In the genomic region with DNA sequence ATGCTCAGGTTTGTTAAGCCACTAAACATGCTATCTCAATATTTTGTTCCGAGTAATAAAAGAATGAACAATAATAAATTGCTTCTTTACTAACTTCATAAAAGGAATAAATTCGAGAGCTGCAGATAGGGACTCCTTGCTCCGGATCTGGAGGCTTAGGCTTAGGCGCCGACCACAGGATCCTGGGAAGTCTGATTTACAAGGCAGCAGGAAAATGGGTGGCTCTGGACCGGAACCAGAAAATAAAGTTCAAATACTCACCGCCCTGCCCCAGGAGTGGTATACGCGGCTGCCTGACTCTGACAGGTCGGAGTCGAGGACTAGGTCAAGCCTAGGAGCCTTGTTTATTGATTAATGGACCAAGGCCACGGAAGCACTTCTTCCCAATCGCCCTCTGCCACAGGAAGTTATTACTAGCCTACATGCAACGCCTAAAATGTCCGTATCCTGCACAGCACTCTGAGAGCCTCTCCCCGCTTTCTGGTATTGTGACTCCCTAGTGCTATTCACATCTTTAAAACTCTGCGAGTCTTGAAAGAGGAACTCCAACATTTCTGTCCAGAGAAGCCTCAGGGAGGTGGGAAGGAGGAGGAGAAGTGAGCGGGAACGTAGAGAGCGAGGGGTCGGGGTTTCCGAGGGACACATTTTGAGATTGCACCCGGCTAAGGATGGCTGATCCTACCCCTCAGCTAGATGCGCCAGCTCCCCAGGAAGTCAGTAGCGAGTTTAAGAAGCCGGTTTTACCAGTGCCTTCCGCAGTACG, we compare ENCODE assay signal across 8 mouse cellular contexts. TPM values are rescaled to one million over a fixed set of nuclear protein-coding genes. Genes with fewer than 3 reads are reported as not detected.
DNase-seq lines count a peak whose midpoint lies in the region; ATAC-seq lines count a peak whose summit lies in the region.

A gene (plus strand): TSS at position 642 of the 763 bp plus-strand sequence.

- DNase-seq in c-Kit-negative CD71-positive TER-119-positive erythroid progenitor cells, embryonic 14.5 days (ENCODE audit: low read depth, low spot score) = peak; percentile 80
- peak; percentile 68 for DNase-seq in fibroblast of lung, adult 2 months (ENCODE audit: low read depth)
- peak; percentile 82 for DNase-seq in kidney, postnatal 14 days
- peak; percentile 65 for DNase-seq in liver, embryonic 13.5 days
- peak; percentile 83 for DNase-seq in neural tube, embryonic 10.5 days (ENCODE audit: extremely low spot score, low spot score)

- no peaks in the 10 kb centered on the region for H3K27me3 ChIP-seq in heart, embryonic 14.5 days (ENCODE audit: control insufficient read depth, insufficient read depth, low read length)
- H3K27me3 ChIP-seq in liver, embryonic 13.5 days = no peaks in the 10 kb centered on the region
- no peaks in the 10 kb centered on the region for H3K27me3 ChIP-seq in stomach, embryonic 16.5 days (ENCODE audit: control insufficient read depth, insufficient read depth, low read length)

- H3K4me3 ChIP-seq in heart, embryonic 14.5 days (ENCODE audit: control insufficient read depth in 1 of 2, insufficient read depth in 1 of 2, low read depth in 1 of 2, low read length in 2 of 2) = peak within 1 kb of the TSS; percentile 78 to 89
- H3K4me3 ChIP-seq in liver, embryonic 13.5 days (replicated peaks) = peak within 1 kb of the TSS; percentile 94
- peak within 1 kb of the TSS; percentile 95 for H3K4me3 ChIP-seq in stomach, embryonic 16.5 days (replicated peaks; ENCODE audit: low read length)

- H3K9ac ChIP-seq in heart, embryonic 14.5 days (ENCODE audit: low read length) = peak within 1 kb of the TSS; percentile 80
- H3K9ac ChIP-seq in liver, embryonic 13.5 days = peak within 1 kb of the TSS; percentile 92
- H3K9ac ChIP-seq in stomach, embryonic 16.5 days (ENCODE audit: low read length) = peak within 1 kb of the TSS; percentile 93

- peak within 1 kb of the TSS; percentile 89 for H3K4me2 ChIP-seq in heart, embryonic 14.5 days (ENCODE audit: low read length)
- peak within 1 kb of the TSS; percentile 94 for H3K4me2 ChIP-seq in liver, embryonic 13.5 days
- H3K4me2 ChIP-seq in stomach, embryonic 16.5 days (ENCODE audit: low read depth, low read length) = peak within 1 kb of the TSS; percentile 88

- peak; percentile 81 for ATAC-seq in CD4-positive, CD25-positive, alpha-beta regulatory T cell, adult 4 months
- 0 out of 2 replicates have a peak, but pooled peaks have one; percentile 54 for ATAC-seq in heart, embryonic 14.5 days (ENCODE audit: insufficient number of reproducible peaks, insufficient read depth, low FRiP score, low read depth)
- ATAC-seq in liver, embryonic 13.5 days (ENCODE audit: low read depth) = peak; percentile 85
- peak; percentile 82; the same call in 1 of the 2 replicates for ATAC-seq in stomach, embryonic 16.5 days (ENCODE audit: insufficient read depth, low FRiP score)

- H3K9me3 ChIP-seq in heart, embryonic 14.5 days (ENCODE audit: control insufficient read depth, low read length) = no peaks in the 10 kb centered on the region
- no peaks in the 10 kb centered on the region for H3K9me3 ChIP-seq in liver, embryonic 13.5 days (replicated peaks)
- no peaks in the 10 kb centered on the region for H3K9me3 ChIP-seq in stomach, embryonic 16.5 days (replicated peaks; ENCODE audit: control insufficient read depth, low read length)

- peak within 1 kb of the TSS; percentile 63 to 76 for H3K27ac ChIP-seq in heart, embryonic 14.5 days (replicated peaks in 1 of 2; ENCODE audit: control insufficient read depth in 1 of 2, insufficient read depth in 1 of 2, low read depth in 2 of 2, low read length in 2 of 2)
- peak within 1 kb of the TSS; percentile 77 for H3K27ac ChIP-seq in liver, embryonic 13.5 days
- H3K27ac ChIP-seq in stomach, embryonic 16.5 days (ENCODE audit: low read length) = peak within 1 kb of the TSS; percentile 90; the same call in 1 of the 2 replicates

- H3K4me1 ChIP-seq in heart, embryonic 14.5 days (ENCODE audit: control insufficient read depth in 2 of 2, insufficient read depth in 2 of 2, low read length in 2 of 2) = peaks cover 5 to 14% of the 10 kb centered on the region in 2 experiments; a peak in 3 of 4 replicates
- peaks cover 31% of the 10 kb centered on the region for H3K4me1 ChIP-seq in liver, embryonic 13.5 days (replicated peaks)
- peaks cover 10% of the 10 kb centered on the region for H3K4me1 ChIP-seq in stomach, embryonic 16.5 days (ENCODE audit: control insufficient read depth, insufficient read depth, low read length)

- H3K36me3 ChIP-seq in heart, embryonic 14.5 days (ENCODE audit: control insufficient read depth, insufficient read depth, low read length) = peaks cover 47% of the 10 kb centered on the region
- peaks cover 28% of the 10 kb centered on the region for H3K36me3 ChIP-seq in liver, embryonic 13.5 days
- peaks cover under 1% of the 10 kb centered on the region; the same call in 1 of the 2 replicates for H3K36me3 ChIP-seq in stomach, embryonic 16.5 days (ENCODE audit: control insufficient read depth, insufficient read depth, low read length)

- WGBS in heart, embryonic 14.5 days = under 1% methylated on average over 28 of the region's 28 CpGs
- under 1% methylated on average over 28 of the region's 28 CpGs for WGBS in liver, embryonic 13.5 days (ENCODE audit: insufficient replicate concordance)
- whole genome bisulfite sequencing in stomach, embryonic 16.5 days = under 1% methylated on average over 28 of the region's 28 CpGs

RNA-seq across cellular contexts. Expression of the gene that starts here (rescaled TPM):
- polyA plus RNA-seq in CD4-positive, CD25-positive, alpha-beta regulatory T cell, adult 4 months (2017; shearing (Covaris generic)) = 10 to 100 TPM; 21.8 to 31.2 TPM
- 17.6 and 19.5 TPM in 2 replicates for polyA plus RNA-seq in heart, embryonic 14.5 days (2014; fragmentation: Nextera tagmentation; extraction: Ambion mirVana)
- 14.7 and 15.7 TPM in 2 replicates for polyA plus RNA-seq in liver, embryonic 13.5 days (2015; fragmentation: Nextera tagmentation; extraction: Ambion mirVana)
- 24.0 and 26.2 TPM in 2 replicates for polyA plus RNA-seq in stomach, embryonic 16.5 days (2015; fragmentation: Nextera tagmentation; extraction: Ambion mirVana)

Comparison
In these comparisons a context has a peak if more than half of its experiments do, and no peak if none do; other contexts are left out.
1. Peak in every context shown above with its lines: DNase-seq, ATAC-seq, H3K4me3 ChIP-seq and H3K27ac ChIP-seq.